Mouse (Mus musculus) kidney, adult 2 months (tissue): Measurements from ENCODE around the gene Det1. TPM values are rescaled to one million over a fixed set of nuclear protein-coding genes. Genes with fewer than 3 reads are reported as not detected.

Experiments used
- DNase-seq: peaks from one replicate; pipeline ENCODE4 v3.0.0; 2021
- H3K27ac ChIP-seq: fragments of 200-500 bp; 2 replicates; pipeline ENCODE4 v1.5.1; 2012; ENCODE audit warnings: low read depth, low read length, control low read depth, inconsistent platforms; ENCODE audit not compliant: insufficient read depth
- H3K27me3 ChIP-seq: fragments of 200-500 bp; replicated peaks from 2 replicates; pipeline ENCODE4 v1.6.1; 2012; ENCODE audit warnings: mild to moderate bottlenecking, moderate library complexity, low read length, inconsistent platforms; ENCODE audit not compliant: control insufficient read depth, insufficient read depth
- H3K36me3 ChIP-seq: fragments of 200-500 bp; 2 replicates; pipeline ENCODE4 v1.6.1; 2012; ENCODE audit warnings: mild to moderate bottlenecking, moderate library complexity, low read length, inconsistent platforms; ENCODE audit not compliant: control insufficient read depth, insufficient read depth
- H3K4me1 ChIP-seq: fragments of 200-500 bp; 2 replicates; pipeline ENCODE4 v1.6.1; 2011; ENCODE audit warnings: low read length; ENCODE audit not compliant: control insufficient read depth, insufficient read depth
- H3K4me3 ChIP-seq: fragments of 200-500 bp; 2 replicates; pipeline ENCODE4 v1.5.1; 2011; ENCODE audit warnings: mild to moderate bottlenecking, low read depth, low read length, control low read depth; ENCODE audit not compliant: insufficient read depth
- CTCF ChIP-seq: fragments of 200-500 bp; conservative IDR thresholded peaks from 2 replicates; pipeline ENCODE4 v1.5.1; 2011; ENCODE audit warnings: low read depth, mild to moderate bottlenecking, control low read depth, low read length, moderate library complexity, mixed read lengths; ENCODE audit not compliant: insufficient read depth, insufficient read length
- POLR2A ChIP-seq: fragments of 200-500 bp; IDR thresholded peaks from one replicate; pipeline ENCODE4 v1.6.1; 2011; ENCODE audit warnings: low read depth, low read length, control low read depth
- WGBS: fragments of 180-500 bp; shearing (Covaris S2); methylation state at CpG from one replicate; pipeline ENCODE4 v1.1.7; 2018; 5-methylcytosine and 5-hydroxymethylcytosine counted together
- polyA plus RNA-seq: library from polyadenylated mRNA; depleted of rRNA; stranded (reverse); fragments of >200 nt; gene quantifications from 2 replicates; pipeline ENCODE4 v1.2.3, GENCODE M21; 2012

Det1 gene
- polyA plus RNA-seq, 1 experiment: 10.6 TPM

- Histone ChIP-seq H3K36me3 (no peaks in the 10 kb centered on the region), H3K27me3 (no peaks in the 10 kb centered on the region), H3K27ac (peak overlapping the region; percentile 68; the same call in 1 of the 2 replicates), H3K4me3 (no peak overlapping the region), H3K4me1 (peaks cover 10% of the 10 kb centered on the region)
- peak; percentile 75 for DNase-seq
- TF ChIP-seq CTCF (no peak), POLR2A (no peak)
Measured at GRCm38 (mm10) chr7:78814766-78815165, 32.3 kb downstream of the Det1 start.

DNA sequence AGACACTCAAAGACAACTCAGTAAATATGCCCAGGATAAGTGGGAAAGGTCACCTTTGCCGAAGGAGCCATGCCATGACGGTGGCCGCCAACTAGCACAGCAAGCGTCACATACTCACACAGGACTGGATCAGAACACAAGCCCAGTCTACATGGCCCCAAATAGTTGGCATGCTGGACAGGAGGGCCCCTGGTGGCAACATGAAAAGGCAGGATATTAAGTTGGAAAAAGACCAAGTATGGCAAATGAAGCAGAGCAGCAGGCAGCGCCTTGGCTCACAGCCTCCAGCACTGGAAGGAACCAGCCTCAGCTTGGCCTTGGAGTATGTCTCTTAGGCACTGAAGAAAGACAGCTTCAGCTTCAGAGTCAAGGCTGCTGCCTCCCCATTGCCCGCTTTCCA is 33.3 kb downstream of the Det1 start:
- DNase-seq: peak; percentile 66
- 68% methylated on average over 6 of the region's 6 CpGs for WGBS
- no peak overlapping the region for H3K4me3 ChIP-seq

GRCm38 (mm10) chr7:78807192-78807591 is 39.9 kb downstream of the Det1 start:
- TF ChIP-seq CTCF (no peak), POLR2A (no peak)

More for the DNA sequence above, 33.3 kb downstream of the Det1 start:
- Histone ChIP-seq H3K4me1 (peaks cover 10% of the 10 kb centered on the region), H3K27me3 (no peaks in the 10 kb centered on the region), H3K36me3 (no peaks in the 10 kb centered on the region), H3K27ac (0 out of 2 replicates have a peak overlapping the region, but pooled peaks have one; percentile 29)
- no peak; the same call in 1 of the 2 replicates for TF ChIP-seq CTCF
- TF ChIP-seq POLR2A: no peak

DNA sequence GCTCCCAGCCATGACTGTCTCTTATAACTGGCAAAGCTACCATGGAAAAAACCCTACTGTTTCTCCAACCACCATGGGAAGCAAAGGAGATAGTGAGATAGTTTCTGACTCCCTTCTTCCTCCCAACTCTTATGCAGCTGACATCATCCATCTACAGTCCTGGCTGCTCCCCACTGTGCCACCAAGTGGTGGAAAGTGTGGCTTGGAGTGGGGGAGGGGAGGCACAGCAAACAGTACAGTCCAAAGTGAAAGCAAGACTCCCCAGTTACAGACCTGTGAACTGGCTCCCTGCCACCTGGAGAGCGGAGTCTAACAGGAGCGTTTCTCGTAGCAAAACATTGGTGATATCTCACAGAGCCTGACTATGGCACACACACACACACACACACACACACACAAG is 43.2 kb downstream of the Det1 start:
- Histone ChIP-seq H3K36me3 (no peaks in the 10 kb centered on the region), H3K27ac (no peak overlapping the region), H3K4me1 (no peaks in the 10 kb centered on the region), H3K27me3 (no peaks in the 10 kb centered on the region), H3K4me3 (no peak overlapping the region)
- TF ChIP-seq CTCF (peak; percentile 40; the same call in 1 of the 2 replicates), POLR2A (no peak)
- 72% methylated on average over 3 of the region's 3 CpGs for WGBS
- DNase-seq: peak; percentile 17

More at GRCm38 (mm10) chr7:78807192-78807591, 39.9 kb downstream of the Det1 start:
- H3K4me3 ChIP-seq: no peak overlapping the region
- WGBS: 52% methylated on average over 4 of the region's 4 CpGs
- no peaks in the 10 kb centered on the region for H3K4me1 ChIP-seq
- H3K36me3 ChIP-seq: no peaks in the 10 kb centered on the region
- DNase-seq: no peak
- no peak overlapping the region for H3K27ac ChIP-seq
- no peaks in the 10 kb centered on the region for H3K27me3 ChIP-seq

DNA sequence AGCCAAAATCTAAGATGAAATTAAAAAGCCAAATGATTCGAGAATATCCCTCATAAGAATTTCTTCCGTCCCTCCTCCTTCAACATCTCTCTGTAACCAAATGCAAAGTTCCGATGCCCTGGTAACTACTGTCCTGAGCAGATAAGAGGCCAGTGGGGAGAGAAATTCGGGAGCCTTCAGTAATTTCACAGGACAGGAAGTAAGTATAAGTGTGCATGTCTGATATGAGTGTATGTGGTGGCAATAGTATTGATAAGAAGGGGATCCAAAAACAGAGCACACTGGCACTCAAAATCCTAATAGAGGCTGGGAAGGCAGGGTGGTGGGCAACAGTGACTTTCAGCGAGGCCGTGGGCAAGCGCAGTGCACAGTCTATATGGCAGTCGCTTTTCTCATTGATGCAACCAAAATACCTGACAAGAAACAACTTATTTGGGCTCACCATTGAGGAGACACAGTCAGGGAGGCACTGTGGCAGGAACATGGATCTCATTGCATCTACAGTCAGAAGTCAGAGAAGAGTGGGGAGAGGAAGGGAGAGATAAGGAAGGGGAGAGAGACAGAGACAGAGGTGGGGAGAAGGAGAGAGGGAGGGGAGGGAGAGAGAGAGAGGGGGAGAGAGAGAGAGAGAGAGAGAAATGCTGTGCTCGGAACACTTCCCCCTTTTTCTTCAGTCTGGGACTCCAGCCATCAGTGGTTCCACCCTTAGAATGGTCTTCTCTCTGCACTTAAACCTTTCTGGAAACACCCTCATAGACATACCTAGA is 47.1 kb downstream of the Det1 start:
- WGBS: 82% methylated on average over 9 of the region's 9 CpGs
- Histone ChIP-seq H3K27ac (no peak overlapping the region), H3K36me3 (no peaks in the 10 kb centered on the region), H3K4me1 (no peaks in the 10 kb centered on the region), H3K4me3 (no peak overlapping the region), H3K27me3 (no peaks in the 10 kb centered on the region)
- TF ChIP-seq CTCF: no peak
- no peak for TF ChIP-seq POLR2A
- DNase-seq: no peak

DNA sequence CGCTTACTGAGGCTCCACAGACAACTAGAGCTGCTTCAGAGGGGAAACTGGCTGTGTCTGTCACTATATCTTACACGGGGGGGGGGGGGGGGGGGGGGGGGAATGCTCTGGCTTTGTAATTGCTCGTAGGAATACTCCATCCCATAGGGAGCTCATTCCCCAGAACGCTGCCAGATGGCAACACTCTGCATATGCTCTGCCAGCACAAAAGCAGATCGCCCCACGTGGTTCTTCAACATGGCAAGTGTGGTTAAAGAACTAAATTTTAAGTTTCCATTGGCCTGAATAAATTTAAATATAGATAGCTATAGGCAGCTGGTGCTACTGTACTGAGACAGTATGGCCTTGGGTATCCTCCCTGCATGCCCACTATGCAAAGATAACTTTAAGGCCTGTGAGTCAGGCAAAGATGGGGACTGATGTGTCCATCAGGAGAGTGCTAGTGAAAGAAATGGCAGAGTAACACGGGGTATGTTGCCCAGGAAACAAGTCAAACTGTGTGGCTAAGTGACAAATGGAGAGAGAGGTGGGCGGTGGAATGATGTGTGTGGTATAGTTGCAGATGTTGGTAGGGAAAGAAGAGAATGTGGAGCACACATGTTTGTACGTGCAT is 49.1 kb downstream of the Det1 start:
- WGBS: 60% methylated on average over 9 of the region's 9 CpGs
- Histone ChIP-seq H3K36me3 (no peaks in the 10 kb centered on the region), H3K27me3 (no peaks in the 10 kb centered on the region), H3K27ac (no peak overlapping the region), H3K4me1 (no peaks in the 10 kb centered on the region), H3K4me3 (no peak overlapping the region)
- TF ChIP-seq POLR2A (no peak), CTCF (no peak)
- no peak for DNase-seq

- TF ChIP-seq POLR2A (no peak), CTCF (no peak)
- H3K36me3 ChIP-seq: no peaks in the 10 kb centered on the region
- no peak overlapping the region for H3K27ac ChIP-seq
- DNase-seq: no peak
- no peak overlapping the region for H3K4me3 ChIP-seq
- no peaks in the 10 kb centered on the region for H3K27me3 ChIP-seq
- no peaks in the 10 kb centered on the region for H3K4me1 ChIP-seq
- 85% methylated on average over 3 of the region's 3 CpGs for WGBS
Measured at GRCm38 (mm10) chr7:78796624-78797023, 50.4 kb downstream of the Det1 start.
